Mouse (Mus musculus) liver, postnatal 0 days (tissue): ENCODE data around the gene Zfp414. TPM values are rescaled to one million over a fixed set of nuclear protein-coding genes. Genes with fewer than 3 reads are reported as not detected.
A peak's percentile ranks its signal among the peaks of the same experiment; 100 is the strongest.

Source experiments
- ATAC-seq: fragments of 200-750 bp; cut with Nextera tagmentation; 2 replicates; pipeline ENCODE4 v1.8.0; 2017; ENCODE audit warnings: mild to moderate bottlenecking, moderate library complexity
- DNase-seq: peaks from one replicate; pipeline ENCODE4 v3.0.0-alpha.2; 2016
- H3K27ac ChIP-seq: fragments of 300-500 bp; sonication (generic); 2 replicates; pipeline ENCODE4 v1.5.1; 2014; ENCODE audit warnings: antibody characterized with exemption, moderate library complexity, mild to moderate bottlenecking, low read depth
- H3K27me3 ChIP-seq: fragments of 300-500 bp; sonication (generic); 2 replicates; pipeline ENCODE4 v1.6.1; 2014; ENCODE audit warnings: low read length, control low read depth, mixed read lengths; ENCODE audit not compliant: insufficient read depth
- H3K36me3 ChIP-seq: fragments of 300-500 bp; sonication (generic); replicated peaks from 2 replicates; pipeline ENCODE4 v1.6.1; 2014; ENCODE audit warnings: mild to moderate bottlenecking, control low read depth, low read length, moderate library complexity, mixed read lengths; ENCODE audit not compliant: insufficient read depth
- H3K4me1 ChIP-seq: fragments of 300-500 bp; sonication (generic); 2 replicates; pipeline ENCODE4 v1.6.1; 2014; ENCODE audit warnings: antibody characterized with exemption, mild to moderate bottlenecking, control low read depth; ENCODE audit not compliant: insufficient read depth
- H3K4me2 ChIP-seq: fragments of 300-500 bp; sonication (generic); 2 replicates; pipeline ENCODE4 v1.6.1; 2014; ENCODE audit warnings: low read depth, mild to moderate bottlenecking, low read length, moderate library complexity, mixed read lengths
- H3K4me3 ChIP-seq: fragments of 300-500 bp; sonication (generic); 2 replicates; pipeline ENCODE4 v1.5.1; 2014; ENCODE audit warnings: low read depth, low read length
- H3K9ac ChIP-seq: fragments of 300-500 bp; sonication (generic); replicated peaks from 2 replicates; pipeline ENCODE4 v1.6.1; 2014; ENCODE audit warnings: mild to moderate bottlenecking, moderate library complexity
- H3K9me3 ChIP-seq: fragments of 300-500 bp; sonication (generic); 2 replicates; pipeline ENCODE4 v1.6.1; 2016; ENCODE audit warnings: mild to moderate bottlenecking, control low read depth, low read length, mixed read lengths
- CTCF ChIP-seq: sonication (generic); IDR thresholded peaks from 2 replicates; pipeline ENCODE4 v1.5.1; 2016; ENCODE audit warnings: antibody characterized with exemption, low read depth
- EP300 ChIP-seq: IDR thresholded peaks from 2 replicates; pipeline ENCODE4 v1.6.1; 2016; ENCODE audit warnings: antibody characterized with exemption, low read depth, mild to moderate bottlenecking
- WGBS: fragments of 180-500 bp; shearing (Covaris S2); extraction: QIAGEN DNeasy Blood & Tissue Kit; methylation state at CpG from one replicate; pipeline ENCODE4 v1.1.7; 2014; ENCODE audit not compliant: insufficient replicate concordance; 5-methylcytosine and 5-hydroxymethylcytosine counted together
- polyA plus RNA-seq: library from polyadenylated mRNA; unstranded; fragments of >200 nt; fragmentation: Nextera tagmentation; extraction: Ambion mirVana; gene quantifications from 2 replicates; pipeline ENCODE4 v1.2.1, GENCODE M21; 2015

Gene Zfp414
- polyA plus RNA-seq, 1 experiment from 2014 or later = 14.3 TPM

- DNase-seq (no peak), ATAC-seq (no peak)
- Histone ChIP-seq H3K4me3 (no peak overlapping the region), H3K4me1 (peaks cover 3% of the 10 kb centered on the region), H3K9me3 (no peaks in the 10 kb centered on the region), H3K36me3 (peaks cover 54% of the 10 kb centered on the region), H3K9ac (no peak overlapping the region), H3K27me3 (no peaks in the 10 kb centered on the region), H3K27ac (no peak overlapping the region), H3K4me2 (no peak overlapping the region)
- 78% methylated on average over 4 of the region's 4 CpGs for WGBS
- TF ChIP-seq CTCF (no peak), EP300 (no peak)
Observed at GRCm38 (mm10) chr17:33644068-33644467, 15.2 kb downstream of the Zfp414 start.

- Histone ChIP-seq H3K9ac (no peak overlapping the region), H3K4me2 (no peak overlapping the region), H3K27me3 (no peaks in the 10 kb centered on the region), H3K9me3 (no peaks in the 10 kb centered on the region), H3K4me3 (no peak overlapping the region), H3K27ac (no peak overlapping the region), H3K36me3 (peaks cover 64% of the 10 kb centered on the region), H3K4me1 (no peaks in the 10 kb centered on the region; the same call in none of the 2 replicates)
- DNase-seq = no peak
- TF ChIP-seq EP300 (no peak), CTCF (no peak)
- 0 out of 2 replicates have a peak, but pooled peaks have one; percentile 10 for ATAC-seq
- WGBS = 89% methylated on average over 8 of the region's 8 CpGs
Observed at GRCm38 (mm10) chr17:33645073-33645472, 16.2 kb downstream of the Zfp414 start.

GRCm38 (mm10) chr17:33649781-33650475, 21.0 kb downstream of the Zfp414 start:
- Histone ChIP-seq H3K9ac (no peak overlapping the region), H3K4me2 (no peak overlapping the region), H3K9me3 (no peaks in the 10 kb centered on the region), H3K4me1 (no peaks in the 10 kb centered on the region), H3K36me3 (peaks cover 91% of the 10 kb centered on the region), H3K4me3 (no peak overlapping the region), H3K27me3 (no peaks in the 10 kb centered on the region), H3K27ac (no peak overlapping the region)
- 98% methylated on average over 34 of the region's 34 CpGs for WGBS
- no peak for DNase-seq
- TF ChIP-seq EP300 (no peak), CTCF (no peak)
- no peak for ATAC-seq

GRCm38 (mm10) chr17:33666813-33667212, 37.9 kb downstream of the Zfp414 start:
- DNase-seq = no peak
- no peaks in the 10 kb centered on the region for H3K27me3 ChIP-seq
- peaks cover 65% of the 10 kb centered on the region for H3K36me3 ChIP-seq
- no peaks in the 10 kb centered on the region for H3K9me3 ChIP-seq
- ATAC-seq = 0 out of 2 replicates have a peak, but pooled peaks have one; percentile 40
- H3K4me3 ChIP-seq = no peak overlapping the region
- peaks cover 14% of the 10 kb centered on the region for H3K4me1 ChIP-seq
- WGBS = 36% methylated on average over 3 of the region's 3 CpGs
- H3K4me2 ChIP-seq = no peak overlapping the region
- H3K9ac ChIP-seq = no peak overlapping the region
- TF ChIP-seq CTCF (no peak), EP300 (no peak)
- no peak overlapping the region for H3K27ac ChIP-seq

GRCm38 (mm10) chr17:33669681-33670080, 40.8 kb downstream of the Zfp414 start:
- ATAC-seq = no peak
- H3K36me3 ChIP-seq = peaks cover 52% of the 10 kb centered on the region

GRCm38 (mm10) chr17:33673837-33674236, 44.9 kb downstream of the Zfp414 start:
- WGBS = 77% methylated on average over 1 of the region's 1 CpGs
- H3K27ac ChIP-seq = no peak overlapping the region
- H3K36me3 ChIP-seq = peaks cover 39% of the 10 kb centered on the region
- no peak overlapping the region for H3K4me2 ChIP-seq
- H3K27me3 ChIP-seq = no peaks in the 10 kb centered on the region
- ATAC-seq (no peak), DNase-seq (no peak)
- H3K9me3 ChIP-seq = no peaks in the 10 kb centered on the region
- peaks cover 17% of the 10 kb centered on the region for H3K4me1 ChIP-seq
- H3K9ac ChIP-seq = no peak overlapping the region
- H3K4me3 ChIP-seq = no peak overlapping the region
- no peak for TF ChIP-seq CTCF
- TF ChIP-seq EP300 = no peak

More at GRCm38 (mm10) chr17:33669681-33670080, 40.8 kb downstream of the Zfp414 start:
- DNase-seq = no peak
- no peak overlapping the region for H3K27ac ChIP-seq
- TF ChIP-seq EP300 (no peak), CTCF (no peak)
- no peak overlapping the region for H3K4me2 ChIP-seq
- H3K4me1 ChIP-seq = peaks cover 16% of the 10 kb centered on the region
- WGBS = 89% methylated on average over 3 of the region's 3 CpGs
- no peak overlapping the region for H3K4me3 ChIP-seq
- H3K9me3 ChIP-seq = no peaks in the 10 kb centered on the region
- no peaks in the 10 kb centered on the region for H3K27me3 ChIP-seq
- H3K9ac ChIP-seq = no peak overlapping the region

- Histone ChIP-seq H3K4me3 (no peak overlapping the region), H3K4me2 (no peak overlapping the region), H3K9me3 (no peaks in the 10 kb centered on the region), H3K36me3 (peaks cover 34% of the 10 kb centered on the region), H3K27me3 (no peaks in the 10 kb centered on the region), H3K27ac (no peak overlapping the region), H3K9ac (no peak overlapping the region), H3K4me1 (peaks cover 27% of the 10 kb centered on the region)
- DNase-seq = no peak
- no peak for ATAC-seq
- TF ChIP-seq EP300 (no peak), CTCF (no peak)
Observed at GRCm38 (mm10) chr17:33675452-33675851, 46.6 kb downstream of the Zfp414 start.
